Mouse (Mus musculus): ENCODE measurements around the gene Slc16a11.

Slc16a11 gene

DNA sequence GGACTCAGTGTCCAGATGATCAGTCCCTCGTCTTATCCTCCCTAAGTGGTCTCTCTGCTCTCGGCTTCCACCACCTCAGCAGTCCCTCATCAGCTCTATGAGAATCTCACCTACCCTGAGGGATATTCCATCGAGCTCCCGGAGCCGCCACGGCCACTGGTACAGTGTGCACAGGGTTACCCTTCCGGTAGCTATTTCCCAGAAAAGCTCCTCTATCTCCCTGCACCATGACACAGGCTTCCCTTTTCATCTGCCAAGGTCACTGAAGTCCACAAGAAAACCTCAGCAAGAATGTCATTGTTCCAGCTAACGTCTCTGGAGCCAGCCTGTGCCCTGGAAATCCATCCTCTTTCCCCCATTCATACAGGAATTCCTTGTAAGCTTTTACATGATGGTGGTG, 39.3 kb downstream of the Slc16a11 start:
- DNase-seq (ENCODE audit: low read depth, low spot score): no peak

DNA sequence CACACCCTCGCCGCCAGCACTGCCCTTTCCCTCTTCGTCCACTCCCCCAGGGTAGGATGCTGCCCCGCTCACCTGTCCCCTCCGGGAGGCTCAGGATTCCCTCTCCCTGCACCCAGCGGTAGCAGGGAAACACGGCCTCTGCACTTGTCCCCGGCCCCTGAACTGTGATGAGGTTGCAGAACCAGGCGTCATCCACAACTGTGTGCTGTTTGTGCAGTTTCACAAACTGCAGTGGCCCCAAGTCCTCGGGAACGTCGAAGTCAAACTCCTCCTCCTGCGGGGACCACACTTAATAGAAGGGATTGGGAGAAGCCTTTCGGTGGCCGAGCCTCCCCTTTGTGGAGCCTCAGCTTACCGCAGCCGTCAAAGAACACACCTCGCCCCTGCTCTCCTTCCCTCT, 41.8 kb downstream of the Slc16a11 start:
- DNase-seq (ENCODE audit: low read depth, low spot score): no peak

DNA sequence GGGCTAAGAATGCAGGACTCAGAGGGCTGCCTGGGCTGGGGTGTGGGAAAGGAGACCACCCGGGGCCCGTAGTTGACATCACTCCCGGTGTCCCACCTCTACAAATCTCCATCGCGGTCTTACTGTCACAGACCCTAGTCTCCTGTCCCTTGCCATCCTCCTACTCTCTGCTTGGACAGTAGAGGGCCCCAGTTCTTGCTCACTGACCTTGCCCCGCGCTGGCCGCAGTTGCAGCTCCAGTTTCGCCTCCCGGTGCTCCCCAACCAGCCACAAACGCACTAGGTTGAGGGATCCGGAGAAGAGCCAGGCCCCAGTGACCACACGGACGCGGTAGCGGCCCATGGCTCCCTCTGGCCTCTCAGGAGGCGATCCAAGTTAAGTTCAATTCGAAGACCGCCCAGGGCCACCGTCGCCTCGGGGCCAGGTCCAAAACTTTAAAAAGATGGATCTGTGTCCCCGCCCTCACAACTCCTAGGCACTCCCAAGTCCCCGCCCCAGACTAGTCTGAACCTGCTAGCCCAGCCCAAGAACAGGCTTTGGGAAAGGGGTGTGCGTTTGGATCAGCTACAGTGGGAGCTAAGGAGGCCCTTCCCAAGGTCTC, 42.5 kb downstream of the Slc16a11 start, which contains the start of gene Alox12:
Gene Alox12 (minus strand): TSS at position 423 of the 601 bp plus-strand sequence.
- DNase-seq (ENCODE audit: low read depth, low spot score): peak; percentile 19

DNA sequence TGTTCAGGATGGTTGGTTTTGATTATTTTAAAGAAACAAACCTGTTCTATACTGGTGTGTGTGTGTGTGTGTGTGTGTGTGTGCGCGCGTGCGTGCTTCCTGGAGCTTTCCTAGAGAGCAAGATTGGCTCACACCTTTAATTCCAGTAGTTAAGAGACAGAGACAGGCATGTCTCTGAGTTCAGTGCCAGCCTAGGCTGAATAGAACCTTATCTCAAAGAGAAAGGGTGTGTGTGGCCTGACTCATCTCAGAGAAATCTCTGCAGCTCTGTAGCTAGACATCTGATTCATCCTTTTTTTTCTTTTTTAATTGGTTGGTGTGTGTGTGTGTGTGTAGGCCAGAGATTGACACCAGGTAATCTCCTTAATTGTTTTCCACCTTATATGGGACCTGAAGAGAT, 46.5 kb downstream of the Slc16a11 start:
- no peak for DNase-seq (ENCODE audit: low read depth, low spot score)

DNA sequence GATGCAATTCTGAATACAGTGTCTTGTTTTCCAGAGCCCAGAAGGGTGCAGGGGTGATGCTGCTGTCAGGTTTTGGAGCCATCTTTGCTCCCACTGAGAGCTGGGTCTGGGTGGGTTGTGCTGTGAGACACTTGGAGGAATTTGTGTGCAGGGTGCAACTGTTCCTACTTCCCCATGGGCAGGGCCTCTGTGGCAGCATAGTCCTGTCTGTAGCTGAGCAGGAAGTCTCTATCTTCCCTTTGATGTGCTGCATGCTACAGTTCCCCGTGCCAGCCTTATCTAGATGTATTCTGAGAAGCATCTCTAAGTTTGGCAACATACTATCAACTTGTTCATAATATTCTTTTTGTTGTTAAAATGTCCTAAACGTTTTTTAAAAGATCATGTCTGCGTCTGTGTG, 52.7 kb downstream of the Slc16a11 start:
- no peak for DNase-seq (ENCODE audit: low read depth, low spot score)

DNA sequence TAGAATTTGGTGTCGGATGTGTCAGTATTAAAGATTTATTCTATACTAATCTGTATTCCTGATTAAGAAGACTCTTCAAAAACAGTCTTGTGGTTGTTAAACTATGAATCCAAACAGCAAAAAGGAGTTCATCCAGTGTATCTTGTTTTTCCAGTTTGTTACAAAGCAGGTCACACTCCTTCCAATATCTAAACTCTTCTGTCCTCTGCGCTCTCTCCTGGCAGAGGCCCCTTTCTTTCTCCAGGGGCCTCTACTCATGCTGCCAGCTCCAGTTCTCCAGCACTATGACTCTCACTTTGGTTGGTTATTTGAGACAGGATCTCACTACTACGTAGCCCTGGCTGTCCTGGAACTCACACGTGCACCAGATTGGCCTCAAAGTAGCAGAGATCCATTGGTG, 53.3 kb downstream of the Slc16a11 start:
- no peak for DNase-seq (ENCODE audit: low read depth, low spot score)

All from forelimb bud, embryonic 11.5 days (tissue).